Mouse (Mus musculus): ENCODE data around the gene Stk38l. TPM values are rescaled to one million over a fixed set of nuclear protein-coding genes. Genes with fewer than 3 reads are reported as not detected.
A peak's percentile ranks its signal among the peaks of the same experiment; 100 is the strongest.

Gene Stk38l
- polyA plus RNA-seq, 1 experiment, result 6.9 TPM

- Histone ChIP-seq H3K79me2 (ENCODE audit: control insufficient read depth, insufficient read depth) (peaks cover 12% of the 10 kb centered on the region), H3ac (ENCODE audit: control insufficient read depth, insufficient read length) (no peak overlapping the region), H3K36me3 (ENCODE audit: control insufficient read depth, insufficient read depth) (no peaks in the 10 kb centered on the region), H3K27me3 (ENCODE audit: control insufficient read depth, insufficient read depth, insufficient read length) (no peaks in the 10 kb centered on the region), H3K4me3 (no peak overlapping the region), H3K4me2 (ENCODE audit: low read depth) (no peak overlapping the region)
- TF ChIP-seq TCF3 (IDR thresholded peaks at IDR 0.05; ENCODE audit: insufficient read length, low read depth), result no peak
- TF ChIP-seq TCF12 (IDR thresholded peaks at IDR 0.05; ENCODE audit: insufficient read depth, poor library complexity, severe bottlenecking), result no peak
- no peak for TF ChIP-seq E2F4 (IDR thresholded peaks at IDR 0.05; ENCODE audit: insufficient read depth)
- TF ChIP-seq MYOD1 (IDR thresholded peaks at IDR 0.05; ENCODE audit: control insufficient read depth in 1 of 3, insufficient read length in 2 of 3, low read depth in 2 of 3), result no peak
- TF ChIP-seq POLR2AphosphoS2 (IDR thresholded peaks at IDR 0.05; ENCODE audit: insufficient read length, low read depth), result no peak
- no peak for TF ChIP-seq MAX (IDR thresholded peaks at IDR 0.05; ENCODE audit: low read depth)
Measured at GRCm38 (mm10) chr6:146748271-146748670, 23.5 kb downstream of the Stk38l start.

DNA sequence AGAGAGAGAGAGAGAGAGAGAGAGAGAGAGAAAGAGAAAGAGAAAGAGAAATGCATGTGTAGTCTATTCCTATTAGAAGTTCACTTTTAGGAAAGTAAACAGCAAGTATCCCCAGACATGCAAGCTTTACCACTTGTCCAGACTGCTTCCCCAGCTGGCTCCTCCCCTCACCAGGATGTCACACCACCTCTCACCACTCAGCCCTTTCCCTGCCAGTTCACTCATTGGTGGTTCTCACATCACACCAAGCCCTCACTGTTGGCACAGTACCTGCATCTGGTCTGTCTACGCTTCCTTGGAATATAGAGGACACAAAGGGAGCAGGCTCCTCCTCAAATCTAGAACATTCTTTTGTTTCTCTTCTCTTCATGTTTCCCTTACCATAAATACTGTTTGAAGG, 26.9 kb downstream of the Stk38l start:
- H3K36me3 ChIP-seq (ENCODE audit: control insufficient read depth, insufficient read depth), result no peaks in the 10 kb centered on the region
- TF ChIP-seq MYOG (IDR thresholded peaks at IDR 0.05; ENCODE audit: control insufficient read depth in 1 of 3, insufficient read depth in 1 of 3, insufficient read length in 2 of 3, low read depth in 2 of 3) (no peak), CEBPB (IDR thresholded peaks at IDR 0.05; ENCODE audit: insufficient read depth, poor library complexity, severe bottlenecking) (no peak), POLR2A (IDR thresholded peaks at IDR 0.05; ENCODE audit: insufficient read length, low read depth) (peak; percentile 11)
- peaks cover 13% of the 10 kb centered on the region for H3K79me2 ChIP-seq (ENCODE audit: control insufficient read depth, insufficient read depth)
- peak overlapping the region; percentile 46 for H3K4me2 ChIP-seq (ENCODE audit: low read depth)
- H3K27me3 ChIP-seq (ENCODE audit: control insufficient read depth, insufficient read depth, insufficient read length), result no peaks in the 10 kb centered on the region
- H3ac ChIP-seq (ENCODE audit: control insufficient read depth, insufficient read length), result no peak overlapping the region
- H3K4me3 ChIP-seq, result no peak overlapping the region

GRCm38 (mm10) chr6:146752178-146752577, 27.4 kb downstream of the Stk38l start:
- peaks cover 8% of the 10 kb centered on the region for H3K79me2 ChIP-seq (ENCODE audit: control insufficient read depth, insufficient read depth)
- H3K4me3 ChIP-seq, result no peak overlapping the region
- H3K27me3 ChIP-seq (ENCODE audit: control insufficient read depth, insufficient read depth, insufficient read length), result no peaks in the 10 kb centered on the region
- no peak overlapping the region for H3ac ChIP-seq (ENCODE audit: control insufficient read depth, insufficient read length)
- no peak for TF ChIP-seq POLR2AphosphoS2 (IDR thresholded peaks at IDR 0.05; ENCODE audit: insufficient read length, low read depth)
- TF ChIP-seq MYOD1 (IDR thresholded peaks at IDR 0.05; ENCODE audit: control insufficient read depth in 1 of 3, insufficient read length in 2 of 3, low read depth in 2 of 3), result no peak
- no peak for TF ChIP-seq MYOG (IDR thresholded peaks at IDR 0.05; ENCODE audit: control insufficient read depth in 1 of 3, insufficient read depth in 1 of 3, insufficient read length in 2 of 3, low read depth in 2 of 3)
- TF ChIP-seq E2F4 (IDR thresholded peaks at IDR 0.05; ENCODE audit: insufficient read depth), result no peak
- TF ChIP-seq TCF12 (IDR thresholded peaks at IDR 0.05; ENCODE audit: insufficient read depth, poor library complexity, severe bottlenecking), result no peak
- no peak for TF ChIP-seq POLR2A (IDR thresholded peaks at IDR 0.05; ENCODE audit: insufficient read length, low read depth)
- no peak for TF ChIP-seq REST (IDR thresholded peaks at IDR 0.05; ENCODE audit: insufficient read depth, insufficient read length)
- TF ChIP-seq CEBPB (IDR thresholded peaks at IDR 0.05; ENCODE audit: insufficient read depth, poor library complexity, severe bottlenecking), result no peak
- TF ChIP-seq SRF (IDR thresholded peaks at IDR 0.05; ENCODE audit: control insufficient read depth, insufficient read length, low read depth), result no peak
- TF ChIP-seq TCF3 (IDR thresholded peaks at IDR 0.05; ENCODE audit: insufficient read length, low read depth), result no peak
- no peak for TF ChIP-seq USF1 (IDR thresholded peaks at IDR 0.05; ENCODE audit: low read depth)
- TF ChIP-seq MAX (IDR thresholded peaks at IDR 0.05; ENCODE audit: low read depth), result no peak
- H3K4me2 ChIP-seq (ENCODE audit: low read depth), result peak overlapping the region; percentile 46
- H3K36me3 ChIP-seq (ENCODE audit: control insufficient read depth, insufficient read depth), result no peaks in the 10 kb centered on the region

DNA sequence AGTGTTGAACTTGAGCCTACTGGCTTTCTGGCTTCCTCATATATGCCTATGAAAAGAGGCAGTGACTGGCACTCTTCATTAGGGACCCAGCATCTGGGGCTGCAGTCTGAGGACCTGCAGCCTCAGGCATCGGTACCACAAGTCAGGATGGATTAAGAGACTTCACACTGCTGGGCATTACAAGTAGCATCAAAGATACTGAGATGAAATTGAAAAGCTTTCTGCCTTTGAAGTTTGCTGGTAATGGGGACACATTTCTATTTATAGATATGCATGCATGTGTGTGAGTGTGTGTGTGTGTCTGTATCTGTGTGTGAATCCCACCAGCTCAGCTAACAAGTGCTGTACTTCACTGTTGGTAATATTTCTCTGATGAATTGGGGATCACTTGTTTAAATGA, 27.8 kb downstream of the Stk38l start:
- Histone ChIP-seq H3K4me3 (no peak overlapping the region), H3K4me2 (ENCODE audit: low read depth) (peak overlapping the region; percentile 46), H3K36me3 (ENCODE audit: control insufficient read depth, insufficient read depth) (no peaks in the 10 kb centered on the region), H3K27me3 (ENCODE audit: control insufficient read depth, insufficient read depth, insufficient read length) (no peaks in the 10 kb centered on the region), H3ac (ENCODE audit: control insufficient read depth, insufficient read length) (no peak overlapping the region), H3K79me2 (ENCODE audit: control insufficient read depth, insufficient read depth) (peaks cover 8% of the 10 kb centered on the region)
- TF ChIP-seq USF1 (IDR thresholded peaks at IDR 0.05; ENCODE audit: low read depth) (no peak), CEBPB (IDR thresholded peaks at IDR 0.05; ENCODE audit: insufficient read depth, poor library complexity, severe bottlenecking) (no peak), POLR2AphosphoS2 (IDR thresholded peaks at IDR 0.05; ENCODE audit: insufficient read length, low read depth) (no peak), SRF (IDR thresholded peaks at IDR 0.05; ENCODE audit: control insufficient read depth, insufficient read length, low read depth) (no peak), MYOD1 (IDR thresholded peaks at IDR 0.05; ENCODE audit: control insufficient read depth in 1 of 3, insufficient read length in 2 of 3, low read depth in 2 of 3) (no peak), POLR2A (IDR thresholded peaks at IDR 0.05; ENCODE audit: insufficient read length, low read depth) (no peak), MAX (IDR thresholded peaks at IDR 0.05; ENCODE audit: low read depth) (no peak)

GRCm38 (mm10) chr6:146753560-146754160, 28.9 kb downstream of the Stk38l start:
- no peak overlapping the region for H3K4me2 ChIP-seq (ENCODE audit: low read depth)
- H3ac ChIP-seq (ENCODE audit: control insufficient read depth, insufficient read length), result no peak overlapping the region
- H3K36me3 ChIP-seq (ENCODE audit: control insufficient read depth, insufficient read depth), result no peaks in the 10 kb centered on the region
- H3K79me2 ChIP-seq (ENCODE audit: control insufficient read depth, insufficient read depth), result peaks cover 8% of the 10 kb centered on the region
- H3K4me3 ChIP-seq, result no peak overlapping the region
- no peaks in the 10 kb centered on the region for H3K27me3 ChIP-seq (ENCODE audit: control insufficient read depth, insufficient read depth, insufficient read length)
- TF ChIP-seq E2F4 (IDR thresholded peaks at IDR 0.05; ENCODE audit: insufficient read depth), result no peak
- TF ChIP-seq POLR2A (IDR thresholded peaks at IDR 0.05; ENCODE audit: insufficient read length, low read depth), result no peak
- no peak for TF ChIP-seq TCF3 (IDR thresholded peaks at IDR 0.05; ENCODE audit: insufficient read length, low read depth)
- no peak for TF ChIP-seq POLR2AphosphoS2 (IDR thresholded peaks at IDR 0.05; ENCODE audit: insufficient read length, low read depth)
- TF ChIP-seq REST (IDR thresholded peaks at IDR 0.05; ENCODE audit: insufficient read depth, insufficient read length), result no peak
- no peak for TF ChIP-seq MYOD1 (IDR thresholded peaks at IDR 0.05; ENCODE audit: control insufficient read depth in 1 of 3, insufficient read length in 2 of 3, low read depth in 2 of 3)
- no peak for TF ChIP-seq CEBPB (IDR thresholded peaks at IDR 0.05; ENCODE audit: insufficient read depth, poor library complexity, severe bottlenecking)
- TF ChIP-seq MAX (IDR thresholded peaks at IDR 0.05; ENCODE audit: low read depth), result no peak
- no peak for TF ChIP-seq USF1 (IDR thresholded peaks at IDR 0.05; ENCODE audit: low read depth)
- no peak for TF ChIP-seq TCF12 (IDR thresholded peaks at IDR 0.05; ENCODE audit: insufficient read depth, poor library complexity, severe bottlenecking)
- TF ChIP-seq MYOG (IDR thresholded peaks at IDR 0.05; ENCODE audit: control insufficient read depth in 1 of 3, insufficient read depth in 1 of 3, insufficient read length in 2 of 3, low read depth in 2 of 3), result no peak
